Mouse (Mus musculus) c-Kit-positive CD71-negative TER-119-negative erythroid progenitor cells, embryonic 14.5 days (primary cell): ENCODE measurements around the gene Psap.

ENCODE experiments used
- DNase-seq: peaks from one replicate; pipeline ENCODE4 v3.0.0-alpha.2; 2013; ENCODE audit warnings: low read depth

The Psap gene

DNA sequence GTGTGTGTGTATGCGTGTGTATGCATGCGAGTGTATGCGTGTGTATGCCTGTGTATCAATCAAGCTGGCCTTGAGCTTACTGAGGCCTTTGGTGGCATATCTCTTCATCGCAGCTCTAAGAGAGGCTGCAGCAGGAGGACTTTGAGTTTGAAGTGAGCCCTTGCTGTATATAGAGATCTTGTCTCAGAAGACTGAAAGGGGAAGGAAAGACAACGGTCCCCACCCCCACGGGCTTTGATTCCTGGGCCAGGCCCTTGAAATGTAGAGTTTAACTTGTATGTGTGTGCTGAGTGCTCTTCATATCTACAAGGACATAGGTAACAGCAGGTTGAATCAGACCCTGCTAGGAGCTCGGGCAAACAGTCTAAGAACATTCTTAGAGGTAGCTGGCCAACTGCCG, 11.8 kb downstream of the Psap start:
- DNase-seq = no peak

DNA sequence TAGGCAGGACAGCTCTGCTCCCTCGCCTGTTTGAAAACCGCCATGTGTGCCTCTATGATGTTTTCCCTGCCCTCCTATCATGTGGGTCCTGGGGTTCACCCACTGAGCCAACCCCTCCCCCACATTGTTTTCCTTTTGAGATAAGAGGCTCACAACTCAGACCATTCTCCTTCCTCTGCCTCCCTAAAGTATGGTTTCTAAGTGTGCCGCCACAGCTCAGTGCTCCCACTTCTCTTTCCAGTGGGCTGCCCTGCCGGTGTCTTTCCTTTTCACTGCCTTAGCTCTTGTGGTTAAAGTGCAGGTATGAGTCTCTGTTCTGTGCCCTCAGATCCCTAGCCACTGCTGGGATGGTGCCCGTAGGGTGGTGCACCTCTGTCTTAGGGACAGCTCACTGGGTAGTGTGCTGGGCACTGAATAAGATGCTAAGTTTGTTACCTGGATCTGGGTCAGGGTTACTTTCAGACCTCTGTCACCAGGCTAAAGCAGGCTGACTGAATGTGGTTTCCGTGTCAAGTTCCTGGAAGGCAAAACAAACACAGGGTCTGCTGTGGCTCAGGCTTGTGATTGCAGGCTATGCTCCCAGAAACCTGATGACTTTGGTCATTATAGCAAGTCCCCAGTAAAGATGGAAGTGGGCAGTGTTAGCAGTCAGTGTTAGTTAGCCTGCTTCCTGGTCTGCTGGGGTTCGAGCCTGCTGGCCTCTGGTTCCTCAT, 12.8 kb downstream of the Psap start:
- no peak for DNase-seq

DNA sequence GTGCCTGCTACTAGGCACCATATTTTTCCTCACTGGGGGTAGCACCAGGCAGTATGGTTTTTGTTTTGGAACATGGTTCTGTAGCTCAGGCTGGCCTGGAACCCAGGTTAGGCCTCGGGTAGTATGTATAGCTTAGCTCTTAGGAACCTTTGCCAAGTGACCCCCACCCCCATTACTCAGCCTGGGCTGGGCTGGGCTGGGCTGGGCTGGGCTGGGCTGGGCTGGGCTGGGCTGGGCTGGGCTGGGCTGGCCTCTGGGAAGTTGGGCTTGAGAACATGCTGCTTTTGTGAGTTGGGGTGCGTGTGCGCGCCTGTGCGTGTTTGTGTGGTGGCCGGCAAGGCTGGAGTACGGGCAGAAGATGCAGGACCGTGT, 13.3 kb downstream of the Psap start:
- no peak for DNase-seq

DNA sequence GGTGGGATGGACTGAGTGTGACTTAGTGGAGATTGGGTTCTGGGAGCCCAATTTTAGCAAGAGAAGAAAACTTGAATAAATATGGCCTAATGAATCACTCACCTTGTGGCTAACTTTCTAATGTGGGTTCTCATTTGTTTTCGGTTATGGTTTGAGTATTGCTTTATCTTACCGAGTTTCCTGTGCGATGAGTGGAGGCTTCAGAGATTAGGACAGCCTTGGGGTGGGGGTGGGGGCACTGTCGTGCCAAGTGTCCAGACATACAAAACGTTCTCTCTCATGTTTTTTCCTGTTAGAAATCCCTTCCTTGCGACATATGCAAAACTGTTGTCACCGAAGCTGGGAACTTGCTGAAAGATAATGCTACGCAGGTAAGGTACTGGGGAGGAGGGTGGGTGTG, 14.8 kb downstream of the Psap start:
- no peak for DNase-seq

DNA sequence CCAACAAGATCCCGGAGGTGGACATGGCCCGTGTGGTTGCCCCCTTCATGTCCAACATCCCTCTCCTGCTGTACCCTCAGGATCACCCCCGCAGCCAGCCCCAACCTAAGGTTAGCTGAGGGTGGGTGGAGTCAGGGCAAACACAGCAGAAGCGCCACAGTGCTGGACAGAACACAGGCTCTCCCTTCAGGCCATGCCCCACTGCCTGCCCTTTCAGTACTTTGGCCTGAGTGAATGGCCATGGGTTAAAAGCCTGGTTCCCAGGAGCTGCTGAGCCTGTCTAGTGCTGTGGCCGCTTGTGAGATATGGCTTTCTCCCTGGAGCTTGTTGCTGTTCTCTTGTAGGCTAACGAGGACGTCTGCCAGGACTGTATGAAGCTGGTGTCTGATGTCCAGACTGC, 17.2 kb downstream of the Psap start:
- DNase-seq = no peak

DNA sequence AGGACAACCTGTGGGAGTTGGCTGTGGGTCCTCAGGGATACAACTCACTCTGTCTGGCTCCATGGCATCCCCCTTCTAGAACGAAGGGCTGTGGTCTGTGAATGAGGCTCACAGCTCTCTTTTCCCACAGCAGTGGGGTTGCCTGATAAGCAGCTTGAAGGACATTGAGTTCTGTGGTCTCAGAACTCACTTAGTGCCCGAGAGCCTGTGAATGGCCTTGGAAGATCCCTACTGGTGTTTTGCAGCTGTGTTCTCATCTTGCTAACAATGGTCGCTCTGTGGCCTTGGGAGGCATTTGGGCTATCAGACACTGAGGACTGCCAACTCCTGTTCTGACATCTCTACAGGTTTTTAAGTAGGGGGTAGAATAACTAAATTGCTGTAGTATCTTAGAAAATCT, 17.9 kb downstream of the Psap start:
- no peak for DNase-seq

DNA sequence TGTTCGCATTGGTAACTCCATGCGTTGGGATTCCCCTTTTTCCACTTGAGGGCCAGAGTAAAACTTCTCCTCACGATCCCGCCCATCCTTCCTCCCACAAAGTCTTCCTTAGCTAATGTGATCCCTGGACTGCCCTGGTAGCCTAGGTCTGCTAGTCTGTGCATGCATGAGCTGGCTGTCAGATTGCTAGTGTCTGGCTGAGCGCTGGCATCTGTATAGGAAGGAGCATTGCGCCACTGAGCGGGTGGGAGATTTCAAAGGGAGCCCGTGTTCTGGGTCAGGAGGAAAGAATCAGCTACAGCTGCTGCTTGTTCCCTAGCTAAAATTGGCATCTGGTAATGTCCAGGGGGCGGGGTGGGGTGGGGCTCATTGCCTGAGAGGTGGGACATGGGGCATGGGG, 18.6 kb downstream of the Psap start:
- no peak for DNase-seq

DNA sequence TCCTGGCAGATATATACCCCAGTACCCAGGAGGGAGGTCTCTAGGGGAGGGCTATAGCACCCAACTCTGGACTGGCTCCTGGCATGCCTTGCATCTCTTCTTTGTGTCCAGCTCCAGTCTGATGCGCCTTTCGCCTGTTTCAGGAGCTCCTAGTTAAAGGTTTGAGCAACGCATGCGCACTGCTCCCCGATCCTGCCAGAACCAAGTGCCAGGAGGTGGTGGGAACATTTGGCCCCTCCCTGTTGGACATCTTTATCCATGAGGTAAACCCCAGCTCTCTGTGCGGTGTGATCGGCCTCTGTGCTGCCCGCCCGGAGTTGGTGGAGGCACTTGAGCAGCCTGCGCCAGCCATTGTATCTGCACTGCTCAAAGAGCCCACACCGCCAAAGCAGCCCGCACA, 22.2 kb downstream of the Psap start:
- DNase-seq = no peak

DNA sequence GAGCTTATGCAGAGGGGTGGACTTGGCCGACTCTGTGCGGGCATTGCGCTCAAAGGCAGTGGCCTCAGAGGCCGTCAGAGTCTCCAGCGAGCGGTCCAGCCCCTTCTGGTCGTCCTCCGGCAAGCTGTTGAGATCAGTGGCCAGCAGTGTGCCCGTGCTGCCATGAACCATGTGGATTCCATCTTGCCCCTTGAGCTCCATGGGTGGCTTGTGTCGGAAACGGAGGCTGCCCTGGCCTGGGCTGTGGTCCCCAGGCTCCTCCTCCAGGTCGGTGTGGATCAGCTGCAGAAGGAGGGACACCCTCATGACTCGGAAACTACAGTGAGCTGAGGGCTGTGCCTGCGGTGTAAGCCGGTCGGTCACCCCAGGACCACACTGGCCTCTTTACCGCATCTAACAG, 26.0 kb downstream of the Psap start:
- DNase-seq = no peak

DNA sequence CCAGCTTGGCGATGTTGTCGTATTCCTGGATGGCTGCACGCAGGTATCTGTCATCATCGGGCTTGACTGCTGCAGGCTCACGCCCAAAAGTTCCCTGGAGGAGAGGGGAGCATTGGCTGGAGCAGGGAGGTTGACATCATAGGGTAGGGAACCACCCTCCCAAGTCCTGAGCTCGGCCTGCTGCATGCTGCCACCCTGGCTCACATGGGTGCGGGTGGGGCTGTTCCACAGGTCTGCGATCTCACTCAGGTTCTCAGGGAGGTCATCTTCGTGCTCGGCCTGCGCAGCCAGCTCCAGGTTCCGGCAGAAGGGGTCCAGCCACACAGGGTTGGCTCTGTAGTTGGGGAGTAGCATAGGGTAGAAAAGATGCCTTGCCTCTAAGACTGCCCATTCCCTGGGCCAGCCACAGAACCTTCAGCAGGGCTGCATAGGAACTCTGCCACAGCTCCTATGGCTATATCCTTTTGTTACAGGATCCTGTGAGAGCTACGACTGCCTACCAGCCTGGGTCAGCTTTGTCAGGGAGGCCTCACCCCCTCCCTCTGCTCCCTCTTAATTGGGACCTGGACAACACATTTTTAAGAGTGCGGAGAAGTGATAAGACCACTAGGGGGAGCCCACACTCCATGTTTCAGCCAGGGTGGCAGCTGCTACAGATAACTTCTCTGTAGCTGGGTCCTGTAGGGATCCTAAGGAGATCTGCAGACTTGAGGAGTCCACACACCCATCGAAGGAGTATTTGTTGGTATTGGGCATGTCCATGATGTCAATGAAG, 27.6 kb downstream of the Psap start:
- peak; percentile 70 for DNase-seq

DNA sequence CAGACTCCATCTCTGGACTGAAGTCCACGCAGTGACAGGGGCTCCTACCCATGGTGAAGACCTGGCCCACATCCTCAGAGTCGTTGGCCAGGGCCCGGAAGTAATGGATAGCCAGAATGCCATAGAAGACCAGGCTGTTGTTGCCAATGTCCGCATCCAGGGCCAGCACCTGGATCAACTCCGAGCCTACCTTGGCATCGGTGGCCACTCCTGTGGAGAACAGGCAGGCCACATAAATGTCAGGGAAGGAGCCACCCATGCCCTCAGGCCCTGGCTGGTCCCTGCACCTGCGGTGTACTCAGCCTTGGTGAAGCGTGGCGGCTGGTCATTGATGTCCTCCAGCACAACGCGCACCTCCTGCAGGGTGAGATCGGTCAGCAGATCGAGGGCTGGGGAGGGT, 33.2 kb downstream of the Psap start:
- DNase-seq = no peak

DNA sequence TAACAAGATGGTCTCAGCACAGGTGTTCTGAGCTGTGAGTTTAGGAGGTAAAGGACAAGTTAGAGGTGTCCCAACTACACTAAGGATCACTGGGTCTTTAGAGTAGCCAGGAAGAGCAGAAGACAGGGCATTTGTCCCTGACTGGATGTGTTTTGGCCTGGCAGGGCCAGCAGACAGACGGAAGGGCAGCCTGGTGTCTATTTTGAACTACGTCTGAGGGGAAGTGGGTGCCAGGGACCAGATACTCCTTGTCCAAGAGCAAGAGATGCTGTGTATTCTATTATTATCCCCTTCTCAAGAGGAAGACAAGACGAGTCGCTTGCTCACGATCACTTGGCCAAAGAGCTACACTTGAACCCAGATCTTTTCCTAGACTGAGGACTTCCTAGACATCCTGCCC, 36.2 kb downstream of the Psap start:
- no peak for DNase-seq

DNA sequence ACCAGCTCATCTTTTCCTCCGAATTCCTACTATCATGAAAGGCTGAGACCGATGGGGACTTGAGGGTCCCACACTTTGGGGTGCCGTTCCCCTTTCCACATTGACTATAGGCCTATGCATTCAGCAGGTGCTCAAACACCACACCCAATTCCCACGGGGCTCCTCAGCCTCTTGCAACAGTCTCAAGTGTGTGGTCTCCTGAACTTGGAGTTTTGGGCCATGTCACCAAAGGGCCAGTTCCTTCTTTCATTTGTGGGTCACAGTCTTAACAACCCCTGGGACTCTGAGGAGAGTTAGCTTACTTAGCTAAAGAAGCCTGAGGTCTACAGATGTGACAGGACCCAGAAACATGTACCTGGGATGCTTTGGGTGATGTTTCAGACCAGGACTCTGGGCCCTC, 38.7 kb downstream of the Psap start:
- DNase-seq = peak; percentile 9

DNA sequence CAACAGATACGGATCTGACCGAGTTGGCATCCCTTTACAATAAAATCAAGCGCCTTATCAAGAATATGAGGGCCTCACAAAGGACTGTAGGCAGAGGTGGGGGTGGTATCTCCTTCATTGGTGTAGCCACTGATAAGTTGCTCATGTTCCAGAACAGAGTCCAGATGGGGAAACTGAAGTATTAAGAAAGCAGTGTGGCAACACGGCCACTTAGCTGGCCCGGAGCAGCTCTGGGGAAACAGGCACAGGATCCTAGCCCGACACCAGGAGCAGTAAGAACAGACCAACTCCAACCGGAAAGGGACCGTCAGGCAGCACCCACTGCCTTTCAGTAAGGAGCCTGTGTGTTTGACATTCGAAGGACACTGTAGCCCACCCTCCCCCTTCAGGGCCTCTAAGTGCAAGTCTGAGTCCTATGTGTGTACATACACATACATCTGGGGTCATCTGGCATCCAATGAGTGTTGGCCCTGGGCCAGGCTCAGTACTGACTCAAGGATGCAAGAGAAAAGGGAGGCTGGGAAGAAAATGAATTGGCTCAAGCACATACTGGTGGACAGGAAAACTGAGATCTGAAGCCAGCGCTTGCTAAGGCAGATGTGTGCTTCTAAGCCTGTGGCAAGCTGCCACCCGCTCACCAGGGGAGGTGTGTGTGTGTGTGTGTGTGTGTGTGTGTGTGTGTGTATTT, 51.7 kb downstream of the Psap start:
- no peak for DNase-seq

DNA sequence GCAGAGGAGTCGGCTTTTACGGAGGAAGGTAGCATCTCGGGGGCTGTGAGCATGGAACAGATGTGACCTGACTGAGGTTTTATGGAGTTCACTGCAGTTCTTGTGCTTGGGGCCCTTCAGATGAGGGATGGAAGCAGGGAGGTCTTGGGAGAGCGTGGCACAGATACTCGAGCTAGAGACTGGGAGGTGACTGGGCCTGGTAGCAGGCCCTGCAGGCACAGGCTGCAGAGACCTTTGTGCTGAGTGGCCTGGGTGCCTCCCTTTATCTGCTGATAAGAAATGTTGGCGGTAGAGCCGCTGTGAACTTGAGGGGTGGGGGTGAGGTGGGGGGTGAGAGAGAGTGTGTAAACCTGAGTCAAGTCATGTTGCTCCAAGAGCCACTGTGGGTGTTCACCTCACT, 57.2 kb downstream of the Psap start:
- DNase-seq = no peak

DNA sequence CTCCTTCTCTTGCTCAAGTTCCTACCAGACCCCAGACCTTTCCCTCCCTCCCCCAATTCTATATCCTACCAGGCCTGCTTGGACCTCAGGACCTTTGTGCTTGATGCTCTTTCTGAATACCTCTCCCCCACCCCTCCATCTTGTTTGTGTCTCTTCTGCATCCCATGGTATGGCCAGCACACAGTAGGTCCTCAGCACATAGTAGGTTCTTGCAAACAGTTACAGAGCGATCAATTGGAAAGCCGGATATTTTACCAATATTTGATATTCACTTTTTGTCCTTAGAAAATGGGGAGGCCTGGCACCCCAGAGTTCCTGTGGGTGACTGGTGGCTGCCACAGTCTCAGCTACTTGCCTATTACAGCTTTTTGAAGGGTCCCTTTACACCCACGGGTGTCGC, 57.6 kb downstream of the Psap start:
- no peak for DNase-seq

DNA sequence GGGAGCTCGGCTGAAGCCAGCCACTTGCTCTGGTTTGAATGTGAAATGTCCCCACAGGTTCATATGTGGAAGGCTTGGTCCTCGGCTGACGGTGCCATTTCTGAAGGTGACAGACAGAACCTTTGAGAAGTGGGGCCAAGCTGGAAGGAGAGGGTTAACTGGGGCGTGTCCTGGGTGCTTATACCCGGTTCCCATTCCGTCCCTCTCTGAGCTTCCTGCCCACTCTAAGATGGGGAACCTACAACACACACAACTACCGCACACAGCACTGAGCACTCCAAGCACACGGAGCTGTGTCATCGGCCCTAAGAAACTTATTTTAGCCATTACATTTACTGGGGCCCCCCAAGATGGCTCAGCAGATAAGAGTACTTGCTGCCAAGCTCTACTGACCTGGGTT, 64.1 kb downstream of the Psap start:
- no peak for DNase-seq

DNA sequence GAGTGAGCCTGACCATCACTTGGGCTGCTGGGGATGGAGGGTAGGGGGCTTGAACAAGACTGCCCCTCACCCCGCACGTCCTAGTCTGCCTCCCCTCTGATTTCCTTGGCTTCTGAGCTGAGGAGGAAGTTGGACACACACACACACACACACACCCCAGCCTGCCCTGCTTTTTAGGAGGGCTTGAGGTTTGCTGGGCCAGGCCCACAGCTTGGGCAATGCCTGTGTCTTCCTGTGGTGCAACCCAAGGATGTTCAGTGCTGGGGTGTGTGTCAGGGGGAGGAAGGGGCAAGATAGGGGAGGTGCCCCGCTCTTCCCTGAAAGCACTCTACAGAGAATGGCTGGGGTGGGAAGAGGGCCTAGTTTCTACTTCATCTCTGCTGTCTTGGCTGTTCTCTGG, 66.7 kb downstream of the Psap start:
- DNase-seq = no peak

DNA sequence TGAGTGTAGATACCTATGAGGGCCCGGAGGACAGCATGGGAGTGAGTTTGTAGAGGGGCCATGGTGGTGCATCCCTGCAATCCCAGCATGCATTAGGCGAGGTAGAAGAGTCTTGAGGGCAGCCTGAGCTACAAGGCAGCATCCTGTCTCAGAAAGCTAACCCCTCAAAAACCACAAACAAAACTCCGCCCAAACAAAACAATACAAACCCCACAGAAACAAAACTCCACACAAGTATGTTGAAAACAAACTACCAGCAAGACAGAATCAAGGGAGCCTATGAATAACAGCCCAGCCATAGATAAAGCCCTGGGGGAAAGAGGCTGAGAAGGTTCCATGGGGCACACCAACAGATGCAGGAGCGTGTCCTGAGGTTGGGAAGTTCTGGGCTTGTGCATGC, 68.6 kb downstream of the Psap start:
- no peak for DNase-seq

DNA sequence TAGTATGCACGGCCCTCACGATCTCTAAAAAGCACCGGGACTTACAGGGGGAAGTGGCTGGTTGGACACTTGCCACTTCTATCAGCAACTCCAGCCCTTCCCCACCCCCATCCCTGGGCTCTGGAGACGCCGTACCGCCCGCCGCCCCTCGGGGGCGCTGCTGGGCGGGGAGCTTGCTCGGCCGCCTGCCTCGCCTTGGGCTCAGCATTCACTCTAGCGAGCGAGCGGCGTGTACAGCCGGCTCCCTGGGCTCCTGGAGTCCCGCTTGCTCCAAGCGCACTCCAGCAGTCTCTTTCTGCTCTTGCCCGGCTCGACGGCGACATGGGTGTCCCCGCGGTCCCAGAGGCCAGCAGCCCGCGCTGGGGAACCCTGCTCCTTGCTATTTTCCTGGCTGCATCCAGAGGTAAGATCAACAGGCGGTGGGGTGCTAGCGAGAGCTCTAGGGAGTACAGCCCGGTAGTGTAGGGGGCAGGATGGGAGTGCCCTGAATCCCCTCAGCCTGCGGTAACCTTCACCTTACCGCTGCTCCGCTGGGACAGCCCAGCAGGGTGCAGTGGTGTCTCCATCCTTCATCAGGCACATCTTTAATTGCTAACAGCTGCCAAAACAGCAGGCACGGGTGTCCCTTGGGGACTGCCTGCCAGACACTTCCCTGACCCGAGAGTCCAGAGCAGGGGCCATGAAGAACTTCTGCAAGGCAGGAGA, 69.4 kb downstream of the Psap start, which contains the start of gene Vsir:
TSS of gene Vsir (plus strand) at position 151 of the 705 bp plus-strand sequence.
- peak; percentile 73 for DNase-seq

DNA sequence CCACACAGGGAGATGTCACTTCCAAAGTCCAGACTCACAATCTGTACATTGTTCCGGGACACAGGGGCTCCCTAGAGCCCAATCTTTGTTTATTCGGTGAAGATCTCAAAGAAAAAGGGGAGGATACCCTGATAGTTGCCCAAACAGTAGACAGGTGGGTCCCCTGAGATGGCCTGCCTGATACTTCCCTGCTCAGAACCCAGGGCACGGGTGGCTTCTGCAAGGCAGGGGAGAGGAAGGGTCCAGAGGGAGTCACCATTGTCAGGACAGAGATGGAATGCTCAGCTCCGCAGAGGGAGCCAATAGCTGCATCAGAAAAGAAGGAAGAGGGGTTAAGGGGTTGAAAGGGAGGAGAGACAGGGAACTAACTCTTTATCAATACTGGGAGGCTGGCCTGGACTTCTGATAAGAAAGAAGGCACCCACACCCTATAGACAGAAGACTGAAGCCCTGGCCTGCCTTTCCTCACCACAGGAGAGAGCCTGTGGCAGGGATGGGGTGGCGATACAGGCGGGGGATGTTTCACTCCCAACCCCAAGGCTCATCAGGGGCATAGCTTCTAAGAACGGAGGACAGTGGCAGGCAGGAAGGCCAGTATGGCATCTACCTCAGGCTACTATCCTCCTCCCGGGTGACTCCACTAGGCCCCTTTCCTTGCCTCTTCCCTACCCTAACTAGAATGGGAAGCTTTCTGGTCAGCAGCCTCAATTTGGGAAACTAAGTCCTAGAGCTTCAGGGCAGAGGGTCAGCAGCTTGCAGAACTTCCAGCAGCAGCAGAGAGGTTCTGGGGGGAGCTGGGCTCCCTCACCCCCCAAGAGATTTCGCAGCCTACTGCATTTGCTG, 70.6 kb downstream of the Psap start:
- DNase-seq = no peak

DNA sequence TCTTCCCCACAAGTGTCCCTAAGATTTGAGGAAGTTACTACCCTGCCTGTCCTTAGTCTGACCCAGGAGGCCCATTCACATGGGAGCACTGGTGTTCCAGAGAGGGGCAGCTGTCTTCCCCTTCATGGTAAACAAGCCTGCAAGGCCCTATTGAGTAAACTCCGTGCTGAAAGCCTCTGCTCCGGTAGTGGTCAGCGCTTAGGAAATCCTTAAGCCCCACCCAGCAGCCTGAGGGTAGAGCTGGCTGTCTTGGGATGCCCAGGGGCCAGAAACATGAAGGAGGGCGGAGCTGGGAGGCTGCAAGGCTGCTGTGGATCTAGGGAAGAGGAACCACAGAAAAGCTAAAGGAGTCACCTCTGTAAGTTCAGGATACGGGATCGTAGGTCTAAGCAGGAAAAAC, 71.6 kb downstream of the Psap start:
- no peak for DNase-seq
